19 mouse cellular contexts compared by ENCODE assay signal in the genomic region with DNA sequence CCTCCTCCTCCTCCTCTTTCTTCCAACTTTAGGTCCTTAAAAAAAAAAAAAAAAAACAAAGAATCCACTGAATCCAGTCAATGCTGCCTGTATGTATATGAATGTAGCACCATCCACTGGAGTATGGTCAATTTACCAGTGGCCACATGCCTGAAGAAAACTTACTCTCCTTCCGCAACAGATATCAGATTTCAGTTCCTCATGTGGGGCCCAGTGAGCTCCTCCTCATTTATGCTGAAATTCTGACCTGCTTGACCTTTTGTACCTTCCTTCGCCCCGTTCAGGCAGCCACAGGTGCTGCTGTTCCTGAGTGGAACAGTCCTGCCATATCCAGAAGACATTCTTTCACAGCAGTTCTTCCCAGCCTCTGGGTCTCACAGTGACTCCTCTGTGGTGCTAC.
DNase-seq lines count a peak whose midpoint lies in the region; ATAC-seq lines count a peak whose summit lies in the region.
"Had no signal": no experiment of that assay in that cellular context is flagged by ENCODE, and none has a peak within 500 bp of the region (broad histone marks: within the 10 kb centered on the region; RNA-seq: fewer than 3 reads in every experiment).

No protein-coding gene starts in this region.

- H3K9me3 ChIP-seq in neural tube, embryonic 12.5 days = no peaks in the 10 kb centered on the region
- H3K9me3 ChIP-seq in neural tube, embryonic 15.5 days (replicated peaks) = no peaks in the 10 kb centered on the region
- H3K9me3 ChIP-seq in intestine, embryonic 15.5 days = no peaks in the 10 kb centered on the region
- H3K9me3 ChIP-seq: embryonic facial prominence, embryonic 15.5 days; forebrain, embryonic 10.5 days; forebrain, embryonic 15.5 days; G1E; heart, embryonic 12.5 days; hindbrain, embryonic 15.5 days had no signal

- H3K4me2 ChIP-seq in neural tube, embryonic 12.5 days (replicated peaks) = no peak overlapping the region
- no peak overlapping the region for H3K4me2 ChIP-seq in neural tube, embryonic 15.5 days
- H3K4me2 ChIP-seq in intestine, embryonic 15.5 days (replicated peaks) = no peak overlapping the region
- H3K4me2 ChIP-seq: embryonic facial prominence, embryonic 15.5 days; forebrain, embryonic 15.5 days; heart, embryonic 12.5 days; hindbrain, embryonic 15.5 days had no signal

- peak; percentile 15 to 43 for DNase-seq in lung, adult 18-20 months
- DNase-seq in lung, postnatal 14 days = no peak
- no peak for DNase-seq in heart, postnatal 4 days
- no peak for DNase-seq in c-Kit-positive CD71-positive TER-119-positive erythroid progenitor cells, embryonic 14.5 days (ENCODE audit: low spot score)
- DNase-seq: adrenal gland, postnatal 25 days; cerebellum, adult 2 months; cerebellum, postnatal 10 days; embryo, embryonic 11 days had no signal

- no peaks in the 10 kb centered on the region for H3K4me1 ChIP-seq in neural tube, embryonic 12.5 days
- no peaks in the 10 kb centered on the region for H3K4me1 ChIP-seq in neural tube, embryonic 15.5 days
- no peaks in the 10 kb centered on the region for H3K4me1 ChIP-seq in intestine, embryonic 15.5 days (replicated peaks)
- H3K4me1 ChIP-seq: embryonic facial prominence, embryonic 15.5 days; forebrain, embryonic 15.5 days; heart, embryonic 12.5 days; hindbrain, embryonic 15.5 days had no signal

- WGBS in neural tube, embryonic 12.5 days = 78% methylated on average over 3 of the region's 3 CpGs
- 90% methylated on average over 3 of the region's 3 CpGs for WGBS in neural tube, embryonic 15.5 days
- WGBS in intestine, embryonic 15.5 days = 74% methylated on average over 3 of the region's 3 CpGs

- no peak overlapping the region for H3K27ac ChIP-seq in neural tube, embryonic 12.5 days
- H3K27ac ChIP-seq in neural tube, embryonic 15.5 days (replicated peaks) = no peak overlapping the region
- no peak overlapping the region for H3K27ac ChIP-seq in intestine, embryonic 15.5 days
- H3K27ac ChIP-seq: embryonic facial prominence, embryonic 15.5 days; forebrain, embryonic 10.5 days; forebrain, embryonic 15.5 days; hindbrain, embryonic 15.5 days had no signal

- peak; percentile 33; the same call in 1 of the 2 replicates for ATAC-seq in neural tube, embryonic 12.5 days (ENCODE audit: low FRiP score, low read depth)
- no peak for ATAC-seq in neural tube, embryonic 15.5 days (ENCODE audit: low FRiP score)
- ATAC-seq in megakaryocyte, adult 5-6 weeks (ENCODE audit: poor library complexity, severe bottlenecking) = peak; percentile 98
- ATAC-seq in intestine, embryonic 15.5 days = no peak
- ATAC-seq: forebrain, embryonic 15.5 days had no signal

- H3K27me3 ChIP-seq in neural tube, embryonic 12.5 days (replicated peaks) = no peaks in the 10 kb centered on the region
- no peaks in the 10 kb centered on the region for H3K27me3 ChIP-seq in neural tube, embryonic 15.5 days (replicated peaks)
- no peaks in the 10 kb centered on the region for H3K27me3 ChIP-seq in intestine, embryonic 15.5 days (replicated peaks)
- H3K27me3 ChIP-seq: embryonic facial prominence, embryonic 15.5 days; forebrain, embryonic 15.5 days; heart, embryonic 12.5 days; hindbrain, embryonic 15.5 days had no signal

- no peak overlapping the region for H3K9ac ChIP-seq in neural tube, embryonic 12.5 days
- no peak overlapping the region for H3K9ac ChIP-seq in neural tube, embryonic 15.5 days (replicated peaks)
- H3K9ac ChIP-seq in intestine, embryonic 15.5 days = no peak overlapping the region
- H3K9ac ChIP-seq: embryonic facial prominence, embryonic 15.5 days; forebrain, embryonic 15.5 days; heart, embryonic 12.5 days; hindbrain, embryonic 15.5 days had no signal

- H3K4me3 ChIP-seq in neural tube, embryonic 12.5 days = no peak overlapping the region
- no peak overlapping the region for H3K4me3 ChIP-seq in neural tube, embryonic 15.5 days (replicated peaks)
- no peak overlapping the region for H3K4me3 ChIP-seq in intestine, embryonic 15.5 days (replicated peaks)
- H3K4me3 ChIP-seq: embryonic facial prominence, embryonic 15.5 days; erythroblast, embryonic 14.5 days; forebrain, embryonic 10.5 days; forebrain, embryonic 15.5 days; heart, embryonic 12.5 days; hindbrain, embryonic 15.5 days had no signal

- H3K36me3 ChIP-seq in neural tube, embryonic 12.5 days = no peaks in the 10 kb centered on the region
- H3K36me3 ChIP-seq in neural tube, embryonic 15.5 days = no peaks in the 10 kb centered on the region
- no peaks in the 10 kb centered on the region for H3K36me3 ChIP-seq in intestine, embryonic 15.5 days
- H3K36me3 ChIP-seq: embryonic facial prominence, embryonic 15.5 days; forebrain, embryonic 10.5 days; forebrain, embryonic 15.5 days; G1E; heart, embryonic 12.5 days; hindbrain, embryonic 15.5 days had no signal

Comparison
In these comparisons a context has a peak if more than half of its experiments do, and no peak if none do; other contexts are left out.
1. DNase-seq: peak in lung, adult 18-20 months (2 of 2); none in lung, postnatal 14 days (single experiment), heart, postnatal 4 days (single experiment) and c-Kit-positive CD71-positive TER-119-positive erythroid progenitor cells, embryonic 14.5 days (single experiment).
2. ATAC-seq: peak in neural tube, embryonic 12.5 days (single experiment) and megakaryocyte, adult 5-6 weeks (single experiment); none in neural tube, embryonic 15.5 days (single experiment) and intestine, embryonic 15.5 days (single experiment).